Mouse (Mus musculus) thymus, adult 2 months (tissue): ENCODE data around the gene Gm8127.
"Not testable (repeated sequence)": the region's sequence is repeated elsewhere in the genome, so short reads cannot be mapped to it uniquely, and the experiment has no call there.

ENCODE experiments used
- CTCF ChIP-seq: fragments of 200-500 bp; IDR thresholded peaks from 2 replicates; pipeline ENCODE4 v1.5.1; 2012; ENCODE audit warnings: mild to moderate bottlenecking, control low read depth, low read length, moderate library complexity, borderline replicate concordance; ENCODE audit not compliant: control insufficient read depth, poor library complexity, insufficient read depth; ENCODE audit errors: extremely low read depth
- POLR2A ChIP-seq: fragments of 200-500 bp; IDR thresholded peaks from 2 replicates; pipeline ENCODE4 v1.6.1; 2012; ENCODE audit warnings: mild to moderate bottlenecking, low read length, control low read depth, moderate library complexity; ENCODE audit not compliant: control insufficient read depth, poor library complexity, insufficient read depth; ENCODE audit errors: extremely low read depth

GRCm38 (mm10) chr14:43273161-43273560 lies 20.5 kb downstream of the Gm8127 start:
- TF ChIP-seq POLR2A, CTCF: not testable (repeated sequence)
